13 mouse cellular contexts compared by ENCODE assay signal in genomic region chr16:57490691-57491090, GRCm38 (mm10).
"Had no signal": no experiment of that assay in that cellular context is flagged by ENCODE, and none has a peak within 500 bp of the region (broad histone marks: within the 10 kb centered on the region; RNA-seq: fewer than 3 reads in every experiment).

No protein-coding gene starts in this region.

- ATAC-seq: intestine, embryonic 16.5 days had no signal

- DNase-seq: kidney, adult 18-20 months; kidney, adult 9 months; kidney, postnatal 14 days; kidney, postnatal 4 days; liver, embryonic 13.5 days; lung, adult 2 months; lung, postnatal 14 days; lung, postnatal 4 days; midbrain, embryonic 14.5 days; thymus, adult 2 months; thymus, postnatal 14 days; thymus, postnatal 4 days had no signal
